8 mouse cellular contexts compared by ENCODE assay signal in genomic region chr3:153806077-153806772, GRCm38 (mm10). TPM values are rescaled to one million over a fixed set of nuclear protein-coding genes. Genes with fewer than 3 reads are reported as not detected.
DNase-seq lines count a peak whose midpoint lies in the region.

No protein-coding gene starts in this region.

- peak; percentile 53 for DNase-seq in adipocyte (ENCODE audit: low spot score)
- DNase-seq in embryo, embryonic 10 days (ENCODE audit: low spot score) = peak; percentile 98
- DNase-seq in gastrocnemius, postnatal 10 days = peak; percentile 90
- peak; percentile 93 for DNase-seq in hindlimb bud, embryonic 11.5 days (ENCODE audit: extremely low spot score, low read depth, low spot score)
- DNase-seq in left cerebral cortex, adult 18-20 months (ENCODE audit: low spot score in 2 of 2) = peak; percentile 94 to 95
- DNase-seq in lung, postnatal 4 days = peak; percentile 91 to 92
- peak; percentile 98 for DNase-seq in right cerebral cortex, postnatal 10 days (ENCODE audit: low spot score in 2 of 2)
- DNase-seq in urinary bladder, postnatal 10 days (ENCODE audit: low spot score) = peak; percentile 63

RNA-seq across cellular contexts. Expression of gene Asb17, which starts 37.8 kb away (rescaled TPM):
- not detected for total RNA-seq in gastrocnemius, postnatal 10 days (2021)
- not detected for total RNA-seq in left cerebral cortex, adult 18-20 months (2021)

Comparison
In these comparisons a context has a peak if more than half of its experiments do, and no peak if none do; other contexts are left out.
1. Peak in every context shown above with its lines: DNase-seq.